ENCODE assay signal across 8 mouse cellular contexts in the genomic region with DNA sequence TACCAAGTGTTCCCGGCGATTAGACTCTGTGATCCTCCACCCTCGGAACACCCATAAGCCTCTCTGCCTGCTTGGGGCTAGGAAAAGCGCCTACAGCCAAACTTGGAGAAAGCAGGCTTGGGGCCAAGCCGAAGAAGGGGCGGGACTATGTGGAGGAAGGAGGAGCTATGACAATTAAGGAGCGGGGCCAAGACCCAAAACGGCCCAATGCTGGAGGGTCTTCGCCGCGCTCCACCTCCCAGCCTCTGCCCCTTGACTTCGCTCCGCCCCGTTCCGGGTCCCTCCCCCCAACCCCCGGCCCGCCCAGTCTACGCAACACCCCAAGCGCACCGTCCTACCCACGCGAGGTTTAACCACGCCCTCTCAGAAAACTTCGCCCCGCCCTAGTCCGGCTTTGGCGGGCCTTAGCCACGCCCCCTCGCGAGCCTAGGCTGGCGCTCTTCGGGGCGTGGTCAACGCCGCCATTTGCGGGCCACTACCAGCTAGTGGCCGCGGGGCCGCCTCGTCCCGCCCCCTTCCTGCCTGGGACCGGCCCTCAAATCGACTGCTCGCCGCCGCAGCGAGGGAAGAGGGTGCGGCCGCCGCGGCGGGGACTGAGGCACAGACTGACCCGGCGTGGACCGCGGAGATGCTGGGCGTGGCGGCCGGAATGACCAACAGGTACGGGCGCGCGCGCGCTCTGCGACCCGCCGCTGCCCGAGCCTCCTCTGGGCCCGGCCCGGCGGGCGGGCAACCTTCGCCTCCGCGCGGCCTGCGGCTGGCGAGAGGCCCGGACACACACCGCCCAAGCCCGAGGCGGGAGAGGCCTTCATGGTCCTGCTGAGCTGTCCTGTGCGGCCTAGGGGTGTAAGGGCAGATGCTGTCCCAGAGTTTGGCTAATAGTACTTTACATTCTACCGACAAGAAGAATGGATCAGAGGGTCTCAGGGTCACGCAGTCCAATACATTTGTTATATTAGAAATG. TPM values are rescaled to one million over a fixed set of nuclear protein-coding genes. Genes with fewer than 3 reads are reported as not detected.
DNase-seq lines count a peak whose midpoint lies in the region; ATAC-seq lines count a peak whose summit lies in the region.

A gene (plus strand): TSS at position 439 of the 964 bp plus-strand sequence.

- no peaks in the 10 kb centered on the region for H3K36me3 ChIP-seq in heart, embryonic 13.5 days
- no peaks in the 10 kb centered on the region for H3K36me3 ChIP-seq in liver, embryonic 12.5 days
- no peaks in the 10 kb centered on the region for H3K36me3 ChIP-seq in stomach, embryonic 15.5 days

- H3K27me3 ChIP-seq in heart, embryonic 13.5 days (replicated peaks), result no peaks in the 10 kb centered on the region
- no peaks in the 10 kb centered on the region for H3K27me3 ChIP-seq in liver, embryonic 12.5 days (replicated peaks)
- H3K27me3 ChIP-seq in stomach, embryonic 15.5 days (replicated peaks), result no peaks in the 10 kb centered on the region

- peak; percentile 98 for ATAC-seq in heart, embryonic 13.5 days (ENCODE audit: extremely low read depth, insufficient number of reproducible peaks, low FRiP score, low TSS enrichment)
- ATAC-seq in liver, embryonic 12.5 days, result peak; percentile 96
- peak; percentile 99 for ATAC-seq in stomach, embryonic 15.5 days (ENCODE audit: insufficient read depth, low FRiP score, low read depth)

- peak within 1 kb of the TSS; percentile 75 for H3K4me2 ChIP-seq in heart, embryonic 13.5 days
- peak within 1 kb of the TSS; percentile 79 for H3K4me2 ChIP-seq in liver, embryonic 12.5 days
- peak within 1 kb of the TSS; percentile 56 for H3K4me2 ChIP-seq in stomach, embryonic 15.5 days

- H3K9ac ChIP-seq in heart, embryonic 13.5 days, result peak within 1 kb of the TSS; percentile 96
- H3K9ac ChIP-seq in liver, embryonic 12.5 days, result peak within 1 kb of the TSS; percentile 92
- H3K9ac ChIP-seq in stomach, embryonic 15.5 days, result peak within 1 kb of the TSS; percentile 81

- H3K9me3 ChIP-seq in heart, embryonic 13.5 days, result no peaks in the 10 kb centered on the region
- H3K9me3 ChIP-seq in liver, embryonic 12.5 days (replicated peaks), result no peaks in the 10 kb centered on the region
- no peaks in the 10 kb centered on the region for H3K9me3 ChIP-seq in stomach, embryonic 15.5 days

- peak within 1 kb of the TSS; percentile 77 for H3K4me3 ChIP-seq in brown adipose tissue, adult 24 weeks (ENCODE audit: insufficient read depth, low read depth, low read length)
- H3K4me3 ChIP-seq in heart, embryonic 13.5 days, result peak within 1 kb of the TSS; percentile 91
- H3K4me3 ChIP-seq in liver, embryonic 12.5 days, result peak within 1 kb of the TSS; percentile 87
- peak within 1 kb of the TSS; percentile 92 for H3K4me3 ChIP-seq in stomach, embryonic 15.5 days (replicated peaks)

- DNase-seq in CD4-positive, CD25-positive, alpha-beta regulatory T cell, adult 2 months (ENCODE audit: low read depth, low spot score), result peak; percentile 98
- peak; percentile 62 for DNase-seq in fat pad, adult 2 months (ENCODE audit: extremely low read depth, low read depth, low spot score)
- DNase-seq in kidney, postnatal 10 days, result peak; percentile 99
- DNase-seq in natural killer cell, adult 2 months (ENCODE audit: low spot score in 2 of 2), result peak; percentile 99

- WGBS in heart, embryonic 13.5 days, result under 1% methylated on average over 82 of the region's 86 CpGs
- under 1% methylated on average over 80 of the region's 86 CpGs for WGBS in liver, embryonic 12.5 days (ENCODE audit: insufficient replicate concordance)
- under 1% methylated on average over 70 of the region's 86 CpGs for WGBS in stomach, embryonic 15.5 days

- peaks cover 6% of the 10 kb centered on the region; the same call in 1 of the 2 replicates for H3K4me1 ChIP-seq in brown adipose tissue, adult 24 weeks (ENCODE audit: control insufficient read depth, insufficient read depth, insufficient read length, low read length)
- H3K4me1 ChIP-seq in heart, embryonic 13.5 days, result peaks cover 33% of the 10 kb centered on the region
- peaks cover 42% of the 10 kb centered on the region for H3K4me1 ChIP-seq in liver, embryonic 12.5 days
- H3K4me1 ChIP-seq in stomach, embryonic 15.5 days, result peaks cover 10% of the 10 kb centered on the region; the same call in 1 of the 2 replicates

- peak within 1 kb of the TSS; percentile 78 for H3K27ac ChIP-seq in brown adipose tissue, adult 24 weeks (replicated peaks; ENCODE audit: low read depth, low read length)
- peak within 1 kb of the TSS; percentile 91 for H3K27ac ChIP-seq in heart, embryonic 13.5 days (replicated peaks)
- peak within 1 kb of the TSS; percentile 92 for H3K27ac ChIP-seq in liver, embryonic 12.5 days
- H3K27ac ChIP-seq in stomach, embryonic 15.5 days, result peak within 1 kb of the TSS; percentile 95

RNA-seq across cellular contexts. Expression of the gene that starts here (rescaled TPM):
- polyA plus RNA-seq in brown adipose tissue, adult 24 weeks (2012; ENCODE audit: insufficient read depth, insufficient read length, missing spikeins), result 18.9 and 27.1 TPM in 2 replicates
- 160 and 177 TPM in 2 replicates for polyA plus RNA-seq in heart, embryonic 13.5 days (2015; fragmentation: Nextera tagmentation; extraction: Ambion mirVana)
- polyA plus RNA-seq in liver, embryonic 12.5 days (2016; fragmentation: Nextera tagmentation; extraction: Ambion mirVana), result 112 and 121 TPM in 2 replicates
- 150 and 155 TPM in 2 replicates for polyA plus RNA-seq in stomach, embryonic 15.5 days (2015; fragmentation: Nextera tagmentation; extraction: Ambion mirVana)

Comparison
In these comparisons a context has a peak if more than half of its experiments do, and no peak if none do; other contexts are left out.
1. Peak in every context shown above with its lines: DNase-seq, ATAC-seq, H3K4me3 ChIP-seq and H3K27ac ChIP-seq.